Mouse (Mus musculus) kidney, adult 2 months (tissue): Measurements from ENCODE around the gene Hfe.

ENCODE experiments used
- CTCF ChIP-seq: fragments of 200-500 bp; conservative IDR thresholded peaks from 2 replicates; pipeline ENCODE4 v1.5.1; 2011; ENCODE audit warnings: low read depth, mild to moderate bottlenecking, control low read depth, low read length, moderate library complexity, mixed read lengths; ENCODE audit not compliant: insufficient read depth, insufficient read length
- POLR2A ChIP-seq: fragments of 200-500 bp; IDR thresholded peaks from one replicate; pipeline ENCODE4 v1.6.1; 2011; ENCODE audit warnings: low read depth, low read length, control low read depth

DNA sequence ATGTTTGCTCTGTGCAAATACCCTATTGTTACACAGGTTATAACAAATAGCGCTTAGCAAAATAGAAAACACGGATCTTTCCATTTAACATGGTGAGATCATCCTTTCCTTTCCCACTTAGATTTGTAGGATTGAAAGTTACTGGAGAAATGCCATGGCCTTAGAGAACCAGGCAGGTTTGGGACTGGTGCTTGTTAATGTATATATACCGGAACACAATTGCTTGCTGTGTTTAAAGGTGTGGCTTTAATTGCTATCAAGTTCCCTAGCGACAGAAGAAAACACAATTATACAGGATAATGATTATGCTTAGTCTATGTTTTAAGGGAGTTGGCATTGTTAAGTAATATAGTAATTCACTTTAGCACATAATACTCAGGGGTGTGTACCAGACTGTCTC, 23.5 kb downstream of the Hfe start:
- TF ChIP-seq CTCF, result no peak
- TF ChIP-seq POLR2A, result no peak
